9 mouse cellular contexts compared by ENCODE assay signal in genomic region chr2:80446308-80447151, GRCm38 (mm10). TPM values are rescaled to one million over a fixed set of nuclear protein-coding genes. Genes with fewer than 3 reads are reported as not detected.
DNase-seq lines count a peak whose midpoint lies in the region; ATAC-seq and TF ChIP-seq lines count a peak whose summit lies in the region.
"Had no signal": no experiment of that assay in that cellular context is flagged by ENCODE, and none has a peak within 500 bp of the region (broad histone marks: within the 10 kb centered on the region; RNA-seq: fewer than 3 reads in every experiment).

No protein-coding gene starts in this region.

- H3K79me2 ChIP-seq in liver, adult 2 months (ENCODE audit: control insufficient read depth, insufficient read depth, low read length) = no peaks in the 10 kb centered on the region

- WGBS in liver, adult 2 months = 1% methylated on average over 54 of the region's 54 CpGs
- WGBS in intestine, postnatal 0 days = under 1% methylated on average over 53 of the region's 54 CpGs
- under 1% methylated on average over 54 of the region's 54 CpGs for WGBS in limb, embryonic 13.5 days

- no peak overlapping the region for H3K27ac ChIP-seq in liver, adult 2 months (replicated peaks; ENCODE audit: insufficient read depth, low read depth, low read length)
- H3K27ac ChIP-seq in intestine, postnatal 0 days (ENCODE audit: low read depth, low read length) = no peak overlapping the region
- H3K27ac ChIP-seq in limb, embryonic 13.5 days = peak overlapping the region; percentile 55; the same call in 1 of the 2 replicates

- H3K4me2 ChIP-seq in intestine, postnatal 0 days (replicated peaks; ENCODE audit: low read depth) = peak overlapping the region; percentile 99
- H3K4me2 ChIP-seq in limb, embryonic 13.5 days (replicated peaks) = peak overlapping the region; percentile 99

- peak; percentile 49 for ATAC-seq in intestine, postnatal 0 days
- ATAC-seq in limb, embryonic 13.5 days (ENCODE audit: low FRiP score, low read depth) = peak; percentile 51

- no peak for TF ChIP-seq POLR2A in liver, adult 2 months (IDR thresholded peaks at IDR 0.05; ENCODE audit: extremely low read depth, insufficient read depth, low read length)

- no peak for TF ChIP-seq CTCF in liver, adult 2 months (IDR thresholded peaks at IDR 0.05; ENCODE audit: low read depth, low read length)
- TF ChIP-seq CTCF in intestine, postnatal 0 days (IDR thresholded peaks at IDR 0.05; ENCODE audit: low read depth) = no peak

- H3K4me1 ChIP-seq in liver, adult 2 months (ENCODE audit: control insufficient read depth, insufficient read depth, low read length) = peaks cover 4% of the 10 kb centered on the region; the same call in 1 of the 2 replicates
- no peaks in the 10 kb centered on the region; the same call in 1 of the 2 replicates for H3K4me1 ChIP-seq in intestine, postnatal 0 days (replicated peaks; ENCODE audit: control insufficient read depth, insufficient read depth, low read length)
- peaks cover 14% of the 10 kb centered on the region for H3K4me1 ChIP-seq in limb, embryonic 13.5 days

- H3K4me3 ChIP-seq in liver, adult 2 months (ENCODE audit: insufficient read depth, low read depth, low read length) = peak overlapping the region; percentile 46
- peak overlapping the region; percentile 55 for H3K4me3 ChIP-seq in intestine, postnatal 0 days (ENCODE audit: low read depth, low read length)
- H3K4me3 ChIP-seq in limb, embryonic 13.5 days = peak overlapping the region; percentile 64

- DNase-seq in liver, adult 2 months (ENCODE audit: extremely low read depth, low read depth, low spot score) = peak; percentile 53
- DNase-seq in liver = no peak
- peak; percentile 70 for DNase-seq in embryo, embryonic 10 days (ENCODE audit: low spot score)
- peak; percentile 23 to 48 for DNase-seq in heart, adult 18-20 months
- DNase-seq in neural tube, embryonic 10.5 days (ENCODE audit: extremely low spot score, low spot score) = peak; percentile 68
- DNase-seq in yolk sac, embryonic 10.5 days (ENCODE audit: low spot score) = peak; percentile 40

- H3K9ac ChIP-seq in liver, adult 2 months (ENCODE audit: low read depth, low read length) = peak overlapping the region; percentile 0; the same call in 1 of the 2 replicates
- H3K9ac ChIP-seq in intestine, postnatal 0 days (ENCODE audit: low read depth, low read length) = 0 out of 2 replicates have a peak overlapping the region, but pooled peaks have one; percentile 26
- H3K9ac ChIP-seq in limb, embryonic 13.5 days = peak overlapping the region; percentile 75

- no peaks in the 10 kb centered on the region for H3K36me3 ChIP-seq in liver, adult 2 months (ENCODE audit: control insufficient read depth, insufficient read depth, low read length)
- H3K36me3 ChIP-seq in intestine, postnatal 0 days (ENCODE audit: control insufficient read depth, insufficient read depth) = no peaks in the 10 kb centered on the region
- no peaks in the 10 kb centered on the region for H3K36me3 ChIP-seq in limb, embryonic 13.5 days
- H3K36me3 ChIP-seq: G1E had no signal

- peaks cover 10% of the 10 kb centered on the region; the same call in 1 of the 2 replicates for H3K27me3 ChIP-seq in liver, adult 2 months (ENCODE audit: control insufficient read depth, insufficient read depth, low read length)
- 0 out of 2 replicates have a peak, but pooled peaks cover 11% of the 10 kb centered on the region for H3K27me3 ChIP-seq in intestine, postnatal 0 days (replicated peaks; ENCODE audit: control insufficient read depth, insufficient read depth, low read length)
- H3K27me3 ChIP-seq in limb, embryonic 13.5 days = peaks cover 27% of the 10 kb centered on the region; the same call in 1 of the 2 replicates

- H3K9me3 ChIP-seq in intestine, postnatal 0 days (ENCODE audit: control insufficient read depth) = no peaks in the 10 kb centered on the region
- peaks cover 5% of the 10 kb centered on the region; the same call in 1 of the 2 replicates for H3K9me3 ChIP-seq in limb, embryonic 13.5 days
- H3K9me3 ChIP-seq: G1E had no signal

RNA-seq across cellular contexts. Expression of gene Frzb, which starts 0.9 kb away (rescaled TPM):
- 0.74 and 1.6 TPM in 2 replicates for total RNA-seq in liver, adult 2 months (2014; rRNA removed)
- polyA plus RNA-seq in liver, adult 2 months (2012; rRNA removed) = 0.75 and 1.0 TPM in 2 replicates
- total RNA-seq in heart, adult 18-20 months (2021) = 1 to 10 TPM; 4.9 to 5.0 TPM
- 1.1 and 1.2 TPM in 2 replicates for polyA plus RNA-seq in intestine, postnatal 0 days (2015; fragmentation: Nextera tagmentation; extraction: Ambion mirVana)
- polyA plus RNA-seq in limb, embryonic 13.5 days (2015; fragmentation: Nextera tagmentation; extraction: Ambion mirVana) = 19.5 and 25.2 TPM in 2 replicates

Comparison
In these comparisons a context has a peak if more than half of its experiments do, and no peak if none do; other contexts are left out.
1. H3K9ac ChIP-seq: peak in every context shown above with its lines; median percentile 75 in limb, embryonic 13.5 days; 26 in intestine, postnatal 0 days; 0 in liver, adult 2 months.